Mouse (Mus musculus): ENCODE measurements around the gene Hhat.

DNA sequence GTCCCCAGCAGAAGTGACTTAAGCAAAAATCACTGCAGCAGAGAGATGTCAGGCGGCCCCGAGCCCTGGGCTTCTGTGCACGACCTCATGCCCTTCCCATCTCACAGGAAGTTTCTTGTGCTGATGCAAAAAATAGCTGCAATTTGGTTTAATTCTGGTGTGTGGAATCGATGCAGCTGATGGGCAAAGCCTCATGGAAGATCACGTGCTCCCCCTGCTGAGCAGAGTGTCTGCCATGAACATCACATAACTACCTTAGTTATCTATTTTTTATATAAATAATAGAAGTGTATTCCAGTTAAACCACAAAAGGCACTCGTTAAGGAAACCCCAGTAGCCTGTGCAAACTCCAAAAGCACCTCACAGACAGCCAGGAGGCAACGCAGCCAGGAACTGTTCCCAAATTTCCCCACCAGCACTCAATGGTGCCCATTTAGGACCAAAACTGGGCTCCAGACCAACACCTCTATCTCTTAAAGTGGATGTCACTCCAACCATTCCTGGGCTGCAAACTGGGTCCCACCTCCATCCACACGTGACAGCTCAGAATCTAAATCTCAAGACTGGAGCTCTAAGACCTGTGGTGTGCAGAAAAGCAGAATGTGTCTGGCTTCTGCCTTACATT lies 118.9 kb downstream of the Hhat start:
- TF ChIP-seq CTCF (conservative IDR thresholded peaks at IDR 0.05; ENCODE audit: low read length) (no peak), POU5F1 (IDR thresholded peaks at IDR 0.05; ENCODE audit: borderline replicate concordance, low read length) (no peak), NANOG (IDR thresholded peaks at IDR 0.05; ENCODE audit: borderline replicate concordance, low read length) (no peak)

All from E14TG2a.4 (cell line).